Mouse (Mus musculus) adrenal gland, adult 18-20 months (tissue): ENCODE results near the gene Tas2r110. TPM values are rescaled to one million over a fixed set of nuclear protein-coding genes. Genes with fewer than 3 reads are reported as not detected.

Experiments used
- DNase-seq, 2 experiments: peaks; one replicate each; pipeline ENCODE4 v3.0.0; 2021 to 2022; ENCODE audit warnings: low spot score in 2 of 2
- long read RNA-seq, 2 experiments: library from polyadenylated mRNA; stranded (forward); transcript quantifications; one replicate each; pipeline ENCODE4 v2.0.0; 2021
- total RNA-seq, 2 experiments: library from RNA; stranded (reverse); gene quantifications; 1 replicate in 1 of 2; 2 replicates in 1 of 2; pipeline ENCODE4 v1.2.3; 2021

Gene Tas2r110
- total RNA-seq: not detected
- long read RNA-seq, experiment 1: 0 reads
- long read RNA-seq, experiment 2: 0 reads

DNA sequence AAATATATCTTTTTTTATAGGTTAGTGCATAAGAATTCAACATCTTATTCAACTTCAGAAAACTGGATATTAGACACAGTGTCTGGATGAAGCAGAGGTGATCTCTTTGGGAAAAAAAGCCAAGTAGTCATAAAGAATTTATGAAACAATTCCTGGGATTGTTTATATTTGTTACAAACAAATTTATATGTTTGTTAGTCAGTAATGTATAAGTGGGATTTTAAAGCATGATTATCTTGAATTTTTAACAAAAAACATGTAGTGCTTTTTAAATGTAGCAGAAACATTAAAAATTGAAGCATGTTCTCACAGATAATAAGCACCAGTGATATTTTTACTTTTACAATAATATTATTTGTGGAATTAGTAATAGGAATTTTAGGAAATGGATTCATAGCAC is at the start of gene Tas2r110:
Gene Tas2r110 (plus strand): TSS at position 301 of the 400 bp plus-strand sequence.
- no peak for DNase-seq

DNA sequence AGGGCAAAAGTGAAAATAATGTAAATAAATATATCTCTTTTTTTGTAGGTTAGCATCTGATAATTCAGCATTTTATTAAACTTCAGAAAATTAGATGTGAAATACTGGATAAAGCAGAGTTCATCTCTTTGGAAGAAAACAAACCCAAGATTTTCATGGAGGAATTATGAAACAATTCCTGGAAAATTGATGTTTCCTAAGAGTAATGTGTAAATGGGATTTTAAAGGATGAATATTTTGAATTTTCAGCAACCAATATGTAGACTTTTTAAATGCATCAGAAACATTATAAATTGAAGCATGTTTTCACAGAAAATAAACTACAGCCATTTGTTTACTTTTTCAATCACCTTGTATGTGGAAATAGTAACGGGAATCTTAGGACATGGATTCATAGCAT is 21.0 kb upstream of the Tas2r110 start, which contains the start of gene Tas2r123:
Gene Tas2r123 (plus strand): TSS at position 301 of the 400 bp plus-strand sequence.
- DNase-seq: no peak

GRCm38 (mm10) chr6:132855138-132855537 is 12.7 kb upstream of the Tas2r110 start, which contains the start of gene Tas2r116:
Tas2r116 (plus strand) TSS chr6:132855438.
- no peak for DNase-seq

DNA sequence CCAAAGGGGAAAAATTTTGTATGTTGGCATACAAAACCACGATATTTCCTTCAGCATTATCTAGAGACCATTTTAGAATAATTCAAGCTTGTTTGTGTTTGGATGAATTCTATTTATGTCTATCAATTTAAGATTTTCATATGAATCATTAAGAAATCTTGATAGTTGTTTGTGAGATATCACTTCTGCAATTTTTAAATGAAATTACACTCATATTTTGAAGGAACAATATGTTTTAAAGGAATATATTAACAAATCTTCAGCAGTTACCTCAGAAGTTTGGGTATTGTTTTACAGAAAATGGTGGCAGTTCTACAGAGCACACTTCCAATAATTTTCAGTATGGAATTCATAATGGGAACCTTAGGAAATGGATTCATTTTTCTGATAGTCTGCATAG is 24.9 kb downstream of the Tas2r110 start, which contains the start of gene Tas2r113:
Gene Tas2r113 (plus strand): TSS at position 301 of the 400 bp plus-strand sequence.
- no peak for DNase-seq

DNA sequence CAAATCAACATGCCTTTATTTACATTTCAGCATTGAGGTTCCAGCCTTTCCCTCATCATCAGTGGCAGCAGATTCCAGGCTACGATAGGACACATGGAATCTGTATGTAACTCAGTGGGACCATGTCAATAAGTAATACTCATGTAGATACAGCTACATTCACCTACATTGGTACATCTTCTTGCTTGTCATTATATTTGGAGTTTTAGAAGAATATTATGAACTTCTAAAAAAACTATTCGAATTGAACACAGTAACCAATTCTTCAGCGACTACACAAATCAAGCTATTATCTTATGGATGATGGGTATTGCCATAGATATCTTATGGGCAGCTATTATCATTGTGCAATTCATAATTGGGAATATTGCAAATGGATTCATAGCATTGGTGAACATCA is 41.5 kb downstream of the Tas2r110 start, which contains the start of gene Tas2r125:
Gene Tas2r125 (plus strand): TSS at position 301 of the 400 bp plus-strand sequence.
- DNase-seq: no peak

Other genes with a start within 250 kb of the Tas2r110 start
- not detected for gene A630073D07Rik, start 216.5 kb upstream of the Tas2r110 start, total RNA-seq
- gene Tas2r120, start 211.1 kb upstream of the Tas2r110 start, total RNA-seq: not detected
- not detected for gene Tas2r121, start 167.0 kb upstream of the Tas2r110 start, total RNA-seq
- not detected for gene Tas2r122, start 156.1 kb upstream of the Tas2r110 start, total RNA-seq
- gene Tas2r115, start 130.0 kb upstream of the Tas2r110 start, total RNA-seq: not detected
- not detected for gene Tas2r124, start 113.3 kb upstream of the Tas2r110 start, total RNA-seq
- gene Tas2r102, start 105.9 kb upstream of the Tas2r110 start, total RNA-seq: not detected
- not detected for gene Tas2r136, start 89.8 kb upstream of the Tas2r110 start, total RNA-seq
- gene Tas2r117, start 65.2 kb upstream of the Tas2r110 start, total RNA-seq: not detected
- gene Tas2r123, start 20.9 kb upstream of the Tas2r110 start, total RNA-seq: not detected
- not detected for gene Tas2r116, start 12.6 kb upstream of the Tas2r110 start, total RNA-seq
- gene Tas2r113, start 25.0 kb downstream of the Tas2r110 start, total RNA-seq: not detected
- gene Tas2r125, start 41.6 kb downstream of the Tas2r110 start, total RNA-seq: not detected
- not detected for gene Tas2r129, start 83.1 kb downstream of the Tas2r110 start, total RNA-seq
- gene Tas2r131, start 89.9 kb downstream of the Tas2r110 start, total RNA-seq: not detected
- not detected for gene Tas2r109, start 113.0 kb downstream of the Tas2r110 start, total RNA-seq
- gene Tas2r103, start 169.1 kb downstream of the Tas2r110 start, total RNA-seq: not detected
- not detected for gene Tas2r140, start 187.8 kb downstream of the Tas2r110 start, total RNA-seq
- 100 to 1,000 TPM in 1 of 2 experiments, 10 to 100 TPM in 1; 88.2 to 104 TPM for gene Smim10l1, start 236.9 kb downstream of the Tas2r110 start, total RNA-seq